Mouse (Mus musculus) thymus, adult 18-20 months (tissue): ENCODE results near the gene Scrn3.

Experiments used
- DNase-seq, 2 experiments: peaks; one replicate each; pipeline ENCODE4 v3.0.0; 2022; ENCODE audit warnings: mixed read lengths in 2 of 2

Scrn3 gene

DNA sequence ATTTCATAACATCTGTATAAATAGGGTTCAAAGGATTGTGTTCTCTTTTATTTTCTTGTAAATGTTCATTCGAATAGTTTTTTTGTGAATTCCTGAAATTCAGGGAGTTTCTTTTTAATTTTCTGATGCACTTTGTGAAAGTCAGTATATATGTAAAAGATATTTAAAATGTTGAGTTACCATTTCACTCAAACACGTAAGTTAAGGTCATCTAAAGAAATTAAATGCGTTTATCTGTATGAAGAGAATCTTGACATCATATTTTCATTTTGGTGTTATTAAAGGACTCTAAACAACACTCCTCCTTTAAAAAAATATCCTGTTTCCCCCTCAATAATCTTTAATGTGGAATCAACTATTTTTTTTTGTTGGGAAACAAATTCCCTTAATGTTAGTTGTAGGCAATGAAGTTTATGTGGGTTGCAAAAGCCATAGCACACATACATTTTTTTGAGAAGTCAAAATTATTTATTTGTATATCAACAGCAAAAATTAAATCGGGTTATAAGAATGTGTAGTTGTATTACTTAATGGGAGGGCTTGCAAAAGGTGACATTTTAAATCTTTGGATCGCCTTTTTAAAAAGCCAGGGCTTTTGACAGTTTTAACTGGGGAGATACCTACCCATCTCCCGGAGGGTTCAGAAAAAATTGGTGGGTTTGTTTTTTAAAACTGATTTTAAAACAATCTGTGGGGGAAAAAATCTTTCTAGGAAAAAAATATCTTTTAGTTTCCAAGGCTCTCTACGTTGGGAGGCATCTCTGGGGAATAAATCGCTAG, 37.0 kb upstream of the Scrn3 start:
- no peak for DNase-seq

DNA sequence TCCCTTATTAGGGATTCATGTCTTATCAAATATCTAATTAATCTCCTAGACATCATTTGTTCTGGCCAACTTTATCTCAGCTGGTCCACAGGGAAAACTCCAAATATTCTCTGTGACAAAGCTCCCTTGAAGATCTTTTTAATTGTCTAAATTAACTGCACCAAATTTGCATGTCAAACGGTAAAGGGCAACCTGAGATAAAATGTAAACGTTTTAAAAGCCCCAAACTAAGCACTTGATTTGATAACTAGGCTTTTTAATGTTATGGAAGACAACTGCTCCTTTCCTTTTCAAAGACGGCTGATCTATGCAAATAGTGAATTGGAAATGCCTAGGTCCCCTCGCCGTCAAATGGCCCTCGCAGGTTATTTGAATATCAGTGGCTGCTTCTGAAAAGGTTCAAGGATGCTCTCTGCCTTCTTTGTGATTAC, 36.2 kb upstream of the Scrn3 start:
- DNase-seq = no peak

DNA sequence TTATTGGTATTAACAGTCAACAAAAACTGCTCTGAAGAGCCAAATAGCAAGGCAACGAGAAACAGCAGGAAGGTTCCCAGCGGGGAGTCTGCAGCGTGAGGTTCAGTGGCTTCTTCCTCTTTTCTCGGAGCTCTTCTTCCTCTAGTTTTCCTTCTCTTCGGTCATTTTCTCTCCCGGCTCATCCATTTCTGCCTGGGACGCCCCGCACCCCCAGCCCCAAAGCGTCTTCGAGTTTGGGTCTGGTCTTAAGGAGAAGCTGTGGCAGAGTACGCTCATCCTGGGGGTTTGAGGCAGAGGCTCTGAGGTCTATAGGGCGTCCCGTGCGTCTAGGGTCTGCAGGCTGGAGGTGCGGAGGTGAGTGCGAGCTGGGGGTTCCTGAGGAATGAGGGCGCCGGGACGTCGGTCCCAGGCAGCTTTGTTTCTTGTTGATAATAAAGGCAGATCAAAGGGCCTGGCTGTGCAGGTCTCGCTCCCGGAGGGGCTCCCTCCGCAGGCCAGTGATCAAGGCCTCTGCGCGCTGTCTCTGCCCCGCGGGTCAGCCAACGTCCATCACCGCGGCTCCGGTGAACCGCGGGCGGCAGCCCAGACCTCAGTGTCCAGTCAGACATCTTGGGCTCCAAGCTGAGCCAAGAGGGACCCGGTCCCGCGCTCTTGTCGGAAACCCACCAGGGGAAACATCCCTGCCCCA, 35.2 kb upstream of the Scrn3 start:
- DNase-seq = no peak

DNA sequence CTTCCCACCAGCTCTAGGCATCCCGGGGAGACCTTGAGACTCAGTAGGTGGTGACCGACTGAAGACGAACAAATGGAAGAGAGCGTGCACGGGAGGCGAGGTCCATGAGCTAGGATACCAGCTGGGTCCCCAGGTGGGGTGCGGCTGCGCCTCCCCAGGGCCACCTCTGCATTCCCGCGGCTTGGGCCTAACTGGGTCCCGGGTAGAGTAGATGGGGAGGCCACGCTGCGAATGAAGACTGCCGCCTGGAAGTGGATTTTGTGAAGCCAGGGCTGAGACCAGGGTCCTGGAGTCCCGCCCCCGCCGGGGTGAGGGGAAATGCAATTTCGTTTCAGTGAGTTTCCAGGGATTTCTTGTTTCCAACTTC, 34.7 kb upstream of the Scrn3 start:
- DNase-seq = no peak

DNA sequence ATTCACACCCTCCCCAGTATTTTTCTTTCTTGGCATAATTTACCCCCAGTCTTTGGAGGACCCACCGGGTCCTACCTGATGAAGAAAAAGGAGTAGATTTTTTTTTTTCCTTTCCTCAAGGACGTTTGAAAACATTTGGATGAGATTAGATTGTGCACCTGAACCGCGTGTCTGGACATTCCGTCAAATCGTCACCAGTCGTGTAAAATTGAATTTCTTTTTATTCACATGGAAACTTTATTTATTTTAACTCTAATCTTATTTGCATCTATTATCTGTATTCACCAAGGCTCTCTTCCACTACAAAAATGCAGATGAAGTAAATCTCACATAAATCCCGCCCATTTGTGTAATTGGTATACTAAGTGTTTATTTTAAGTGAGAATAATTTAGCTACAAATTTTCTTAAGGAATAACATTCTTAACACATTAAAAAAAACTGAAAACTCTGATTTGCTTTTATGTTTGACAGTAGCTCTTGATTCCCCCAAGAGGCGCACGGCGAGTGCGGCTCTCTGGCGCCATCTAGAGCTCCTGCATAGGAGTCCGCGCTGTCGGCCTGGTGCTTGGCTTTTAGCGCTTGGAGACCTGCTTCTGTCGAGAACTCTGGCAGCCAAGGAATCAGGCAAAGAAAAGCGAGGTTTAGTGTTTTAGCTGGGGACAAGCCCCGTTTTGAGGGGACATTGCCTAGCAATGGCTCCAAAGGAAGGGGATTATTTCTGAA, 34.1 kb upstream of the Scrn3 start:
- DNase-seq = peak; percentile 68 to 71

DNA sequence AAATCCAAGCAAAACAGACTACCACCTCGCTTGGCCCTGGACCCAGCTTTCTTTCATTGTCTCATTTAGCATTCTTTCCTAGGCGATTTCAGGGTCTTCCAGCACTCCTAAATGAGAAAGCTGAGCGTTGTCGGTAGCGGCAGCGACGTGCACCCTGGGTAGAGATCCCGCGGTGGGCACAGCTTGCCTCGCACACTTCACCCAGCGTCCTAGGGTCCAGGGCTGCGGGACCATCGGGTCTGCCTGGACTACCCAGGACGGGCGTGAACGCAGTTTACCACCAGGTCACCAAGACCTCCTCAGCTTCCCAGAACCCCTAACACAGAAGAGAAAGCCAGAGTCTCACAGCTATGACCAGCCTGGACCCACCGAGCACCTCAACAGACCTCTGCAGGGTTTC, 33.5 kb upstream of the Scrn3 start:
- DNase-seq = no peak

DNA sequence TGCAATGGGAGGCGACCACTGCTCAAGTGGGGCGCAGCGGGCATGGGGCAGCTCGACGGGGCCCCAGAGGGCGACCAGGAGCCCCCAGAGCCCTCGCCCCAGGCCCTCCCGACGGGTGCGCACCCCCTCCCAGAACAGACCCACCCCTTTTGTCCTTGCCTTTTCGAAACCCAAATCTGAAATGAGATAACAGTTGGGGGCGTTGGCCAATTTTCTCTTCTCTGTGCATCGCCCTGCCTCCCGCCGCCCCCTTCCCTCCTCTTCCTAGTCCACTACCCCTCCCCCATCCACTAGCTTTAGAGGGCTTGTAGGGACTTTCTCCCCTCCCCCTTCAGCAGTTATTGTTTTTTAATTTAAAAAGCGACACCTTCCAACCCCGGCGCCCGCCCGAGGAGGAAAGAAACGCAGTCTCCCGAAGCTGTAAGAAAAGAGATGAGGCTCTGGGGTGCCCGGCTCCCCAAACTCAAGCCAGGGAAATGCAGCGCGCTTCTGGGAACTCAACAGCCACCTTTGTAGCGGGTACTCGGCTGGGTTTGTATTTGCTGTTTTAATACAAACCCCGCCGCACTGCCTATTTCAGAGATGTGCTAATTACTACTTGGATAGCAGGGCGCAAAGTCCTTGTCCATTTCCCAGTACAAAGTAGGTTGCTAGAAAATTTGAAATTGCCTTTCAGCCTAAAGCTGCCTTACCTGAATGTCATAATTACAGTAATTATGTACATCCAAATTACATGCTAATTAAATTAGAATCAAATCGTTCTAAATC, 32.9 kb upstream of the Scrn3 start:
- no peak for DNase-seq

DNA sequence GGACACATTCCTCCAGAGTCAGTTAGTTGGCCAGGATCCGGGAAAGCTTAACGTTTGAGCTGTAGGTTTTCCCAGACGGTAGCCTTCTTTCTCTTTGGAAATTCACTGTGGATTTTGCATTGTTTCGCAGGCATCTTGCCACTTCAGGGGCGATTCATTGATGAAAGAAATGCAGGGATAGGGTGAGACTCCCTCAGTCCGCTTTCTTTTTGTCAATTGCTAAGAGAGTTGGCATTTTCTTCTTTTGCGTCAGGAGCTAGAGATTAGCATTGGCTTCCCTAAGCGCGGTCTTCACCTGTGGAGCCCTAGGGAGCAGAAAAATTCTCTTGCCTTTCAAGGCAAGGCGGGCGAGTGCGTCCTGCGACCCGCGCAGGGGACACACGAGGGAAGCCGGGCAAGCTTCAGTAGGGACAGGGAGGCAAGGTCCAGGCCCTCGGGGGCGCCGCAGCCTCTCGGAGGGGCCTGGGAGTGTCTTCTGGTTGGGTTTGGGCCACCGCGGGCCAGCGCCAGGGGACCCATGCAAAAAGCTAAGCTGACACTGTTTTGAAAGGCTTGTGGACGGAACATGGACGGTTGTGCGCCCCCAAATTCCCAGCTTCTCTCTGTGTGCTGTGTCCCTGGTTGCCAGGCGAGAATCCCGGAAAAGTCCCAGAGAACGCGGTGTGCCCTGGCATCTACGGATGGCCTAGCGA, 31.9 kb upstream of the Scrn3 start:
- no peak for DNase-seq

DNA sequence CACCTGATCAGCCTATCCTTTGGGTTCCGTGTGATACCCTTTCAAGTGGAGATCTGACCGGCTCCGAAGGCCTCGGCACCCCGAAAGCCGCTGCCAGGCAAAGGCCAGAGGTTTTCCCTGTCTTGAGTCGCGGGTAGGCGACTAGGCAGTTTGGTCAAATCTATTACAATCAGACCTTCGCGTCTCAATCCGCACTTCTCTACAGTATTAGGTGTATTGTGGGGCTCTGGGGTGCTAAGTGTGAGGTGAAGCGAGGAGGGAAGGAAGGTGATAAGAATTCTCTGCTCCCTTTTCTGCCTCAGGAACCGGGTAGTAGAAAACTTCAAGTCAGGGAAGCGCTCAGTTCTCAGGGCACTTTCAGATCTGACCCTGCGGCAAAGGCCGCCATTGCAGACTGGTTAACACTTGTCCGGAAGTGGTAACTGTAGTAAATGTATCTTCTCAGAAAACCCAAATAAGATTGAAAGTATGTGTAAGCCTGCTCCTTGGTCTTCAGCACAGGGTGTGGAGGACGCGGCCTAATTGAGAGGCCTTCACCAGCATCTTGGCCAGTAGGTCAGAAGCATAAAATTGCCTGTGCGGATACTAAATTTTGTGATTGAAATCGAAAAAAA, 31.2 kb upstream of the Scrn3 start:
- no peak for DNase-seq

DNA sequence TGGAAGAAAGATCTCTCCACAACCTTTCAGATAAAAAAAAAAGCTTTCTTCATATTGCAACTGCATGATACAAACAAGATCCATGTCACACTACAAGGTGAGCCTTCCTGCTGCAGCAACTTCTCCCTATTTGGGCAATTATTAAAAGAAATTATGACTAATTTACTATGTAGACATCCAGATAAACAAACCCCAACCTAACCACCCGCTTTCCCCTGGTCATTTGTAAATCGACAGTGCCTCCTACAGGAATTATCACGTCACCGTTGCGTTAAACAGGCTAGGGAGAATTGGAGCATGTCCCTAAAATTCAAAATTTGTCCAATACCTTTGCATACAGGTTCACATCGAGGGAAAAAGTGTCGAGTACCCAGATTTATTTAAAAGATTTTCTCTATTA, 30.7 kb upstream of the Scrn3 start:
- no peak for DNase-seq

DNA sequence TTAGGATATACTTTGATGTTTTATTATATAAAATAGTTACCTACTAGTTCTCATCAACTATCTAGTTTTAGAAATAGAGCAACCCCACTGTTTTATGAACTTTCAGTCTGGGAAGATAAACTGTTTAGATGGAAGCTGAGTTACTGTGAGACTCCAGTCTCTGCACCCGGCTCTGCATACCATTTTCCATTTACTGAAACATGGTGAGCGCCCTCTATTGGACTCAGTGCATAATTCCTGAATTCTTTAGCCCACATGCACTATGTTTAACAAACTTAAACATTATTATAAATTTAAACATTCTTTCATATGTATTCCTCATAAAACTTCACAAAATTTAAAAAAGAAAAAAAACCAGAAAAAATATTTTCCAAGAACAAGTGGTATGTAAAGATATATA, 26.8 kb upstream of the Scrn3 start:
- no peak for DNase-seq

DNA sequence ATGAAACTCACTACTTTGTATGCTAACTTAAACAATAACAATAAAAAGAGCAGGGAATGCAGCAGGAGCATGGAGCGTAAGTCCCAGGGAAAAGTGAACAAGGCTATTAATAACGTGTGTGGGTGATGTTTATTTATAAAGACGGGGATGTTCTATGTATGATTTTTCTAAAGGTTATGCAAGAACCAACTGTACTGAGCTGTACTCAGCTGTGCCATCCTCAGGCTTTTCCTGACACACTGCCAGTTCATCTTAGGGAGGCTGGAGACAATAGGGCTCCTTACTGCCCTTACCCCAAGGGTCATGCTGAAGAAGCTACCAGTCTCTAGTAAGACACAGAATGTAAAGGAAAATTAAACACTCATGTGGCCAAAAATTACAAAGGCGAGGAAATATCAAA, 21.3 kb upstream of the Scrn3 start:
- no peak for DNase-seq

DNA sequence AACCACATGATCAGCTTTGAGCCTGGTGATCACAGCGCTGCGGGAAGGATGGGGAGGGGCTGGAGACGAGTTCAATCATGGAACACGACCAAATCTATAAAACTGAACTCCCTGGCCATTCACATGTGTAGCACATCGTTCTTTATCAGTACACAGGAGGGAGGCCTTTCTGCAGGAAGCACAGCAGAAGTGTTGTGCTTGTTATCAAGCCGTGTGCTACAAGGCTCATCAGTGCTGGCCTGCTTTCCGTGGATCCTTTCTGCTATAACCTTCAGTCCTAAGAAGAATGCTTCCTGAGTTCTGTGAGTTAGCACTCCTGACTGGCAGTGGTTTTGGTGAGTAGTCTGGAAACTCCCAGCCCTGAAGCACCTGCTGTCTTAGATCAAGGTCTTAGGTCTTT, 17.4 kb upstream of the Scrn3 start:
- no peak for DNase-seq

DNA sequence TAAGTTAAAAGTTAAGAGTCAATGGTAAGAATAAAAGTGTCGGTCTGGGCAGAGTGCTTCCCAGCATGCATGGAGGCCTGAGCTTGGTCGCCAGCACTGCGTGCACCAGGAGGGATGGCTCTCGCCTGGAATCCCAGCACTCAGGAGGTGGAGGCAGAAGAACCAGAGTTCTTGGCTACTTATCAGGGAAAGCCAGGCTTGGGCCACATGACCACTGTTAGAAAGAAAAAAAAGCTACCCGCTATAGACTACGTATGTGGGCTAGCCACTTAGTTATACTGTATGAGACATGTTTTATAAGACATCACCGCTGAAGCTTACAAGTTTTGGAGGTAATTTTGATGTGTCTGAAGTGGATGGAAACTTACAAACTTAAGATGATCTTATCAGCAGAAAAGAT, 14.2 kb upstream of the Scrn3 start:
- no peak for DNase-seq

DNA sequence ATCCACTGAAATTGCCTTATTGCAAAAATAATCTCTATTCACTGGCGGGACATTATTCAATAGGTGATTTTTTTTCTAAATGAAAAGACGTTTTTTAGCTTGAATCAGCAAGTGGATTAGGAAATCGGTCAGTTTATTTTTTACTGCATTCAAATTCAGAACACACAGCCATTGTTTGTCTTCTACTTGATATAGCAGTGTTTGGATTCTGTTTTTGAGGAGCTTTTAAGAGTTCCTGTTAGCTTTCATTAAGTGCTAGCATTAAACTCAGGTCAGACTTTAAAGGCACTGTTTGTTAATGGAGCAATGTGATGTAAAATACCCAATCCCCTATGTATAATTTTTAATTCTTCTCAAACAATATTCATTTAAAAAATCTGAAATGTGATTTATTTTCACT, 13.6 kb upstream of the Scrn3 start:
- DNase-seq = no peak

DNA sequence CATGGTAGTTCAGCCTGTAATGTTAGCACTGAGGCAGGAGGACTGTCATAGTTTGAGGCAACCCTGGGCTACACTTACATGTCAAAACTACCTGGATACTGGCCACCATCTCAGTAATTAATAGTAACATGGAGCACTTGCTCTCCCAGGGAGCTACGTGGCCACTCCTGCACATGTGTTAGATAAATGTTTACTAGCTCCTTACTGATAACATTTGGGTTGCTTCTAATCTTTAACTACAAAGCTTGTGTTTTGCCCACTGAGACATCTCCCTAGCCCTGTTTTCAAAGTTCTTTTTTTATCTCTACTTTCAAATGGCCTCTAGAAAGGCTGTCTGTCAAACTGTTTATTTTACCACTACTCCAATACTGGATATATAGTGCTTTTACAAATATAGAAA, 10.4 kb upstream of the Scrn3 start:
- DNase-seq = no peak

DNA sequence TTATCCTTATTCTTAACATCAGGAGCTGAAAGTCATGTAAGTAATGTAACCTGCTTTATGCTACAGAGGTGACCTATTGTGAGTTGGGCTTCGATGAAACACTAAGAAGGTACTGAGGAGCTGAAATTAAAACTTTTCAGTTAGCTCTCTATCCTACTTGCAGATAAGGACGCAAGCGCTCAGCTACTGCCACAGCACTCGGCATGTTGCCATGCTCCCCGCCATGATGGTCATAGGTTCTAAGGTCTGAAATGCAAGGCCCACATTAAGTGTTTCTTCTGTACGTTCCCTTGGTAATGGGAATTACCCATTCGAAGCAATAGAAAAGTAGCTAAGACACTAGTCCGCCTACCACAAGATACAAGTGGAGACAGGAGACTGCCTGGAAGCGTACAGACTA, 9.7 kb upstream of the Scrn3 start:
- DNase-seq = no peak

DNA sequence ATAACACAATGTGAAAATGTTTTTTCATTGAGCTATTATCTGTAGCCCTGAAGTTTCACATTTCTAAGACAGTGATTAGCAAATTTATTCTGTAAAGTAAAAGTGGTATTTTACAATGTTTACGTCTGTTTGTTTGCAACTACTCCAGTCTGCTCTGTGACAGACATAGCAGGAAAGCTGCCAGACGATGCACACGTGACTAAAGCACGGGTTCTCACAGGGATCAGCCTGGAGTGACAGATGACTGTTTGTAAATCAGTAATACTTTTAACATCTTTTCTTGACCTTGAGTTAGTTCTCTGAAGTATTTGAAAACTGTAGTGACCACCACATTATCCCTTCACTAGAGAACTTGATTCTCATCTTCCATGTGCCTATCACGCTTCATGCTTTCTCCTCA, 7.9 kb upstream of the Scrn3 start:
- DNase-seq = no peak

DNA sequence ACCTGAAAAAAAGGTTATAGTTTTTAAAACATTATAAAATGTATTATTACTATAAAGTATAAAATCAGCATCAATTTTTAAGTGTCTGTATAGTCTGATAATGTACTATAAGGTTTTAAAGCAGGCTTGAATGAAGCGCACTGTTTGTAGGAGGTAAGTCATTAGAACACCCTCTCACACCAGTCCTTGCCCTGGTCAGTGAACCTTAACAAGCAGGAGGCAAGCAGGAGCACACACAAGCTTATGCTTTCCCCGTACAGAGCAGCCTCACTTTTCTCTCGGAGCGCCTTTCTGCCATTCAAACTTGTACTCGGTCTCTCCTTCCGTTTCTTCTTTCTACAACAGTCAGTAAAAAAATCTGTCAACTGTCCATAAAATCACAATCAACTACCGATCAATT, 6.4 kb upstream of the Scrn3 start:
- DNase-seq = no peak

DNA sequence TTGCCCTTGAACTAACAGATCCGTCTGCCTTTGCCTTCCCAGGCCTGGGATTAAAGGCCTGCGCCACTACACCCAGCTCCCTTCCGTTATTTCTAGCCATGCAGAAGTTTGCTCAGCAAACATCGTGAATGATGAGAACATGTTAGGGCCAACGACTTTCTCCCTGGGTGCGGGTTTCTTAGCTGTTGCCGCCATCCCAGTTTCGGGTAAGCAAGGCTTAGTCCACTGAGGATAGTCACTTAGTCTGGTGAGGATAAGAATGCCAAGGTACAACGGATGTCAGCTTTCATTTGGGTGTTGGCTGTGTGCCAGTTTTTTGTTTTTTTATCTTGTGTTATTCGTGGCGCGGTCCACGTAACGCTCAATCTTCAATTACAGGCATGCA, 708 bp downstream of the Scrn3 start:
- peak; percentile 10 to 20 for DNase-seq

DNA sequence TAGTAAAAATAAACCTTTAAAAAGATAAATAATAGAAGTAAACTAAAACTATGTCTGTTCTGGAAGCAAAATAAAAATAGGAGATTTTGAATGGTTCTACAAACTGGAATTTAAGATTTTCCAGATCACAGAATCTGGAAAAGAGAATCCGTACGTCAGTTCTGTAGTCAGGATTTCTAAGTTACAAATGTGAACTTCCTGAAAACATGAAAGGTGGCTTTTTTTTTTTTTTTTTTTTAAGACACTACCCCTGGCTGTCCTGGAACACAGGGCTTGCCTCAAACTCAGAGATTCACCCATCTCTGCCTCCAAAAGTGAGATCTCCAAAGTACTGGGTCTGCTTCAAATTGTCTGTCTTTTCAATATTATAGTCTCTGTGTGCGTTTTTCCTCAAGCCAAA, 1.9 kb downstream of the Scrn3 start:
- no peak for DNase-seq

DNA sequence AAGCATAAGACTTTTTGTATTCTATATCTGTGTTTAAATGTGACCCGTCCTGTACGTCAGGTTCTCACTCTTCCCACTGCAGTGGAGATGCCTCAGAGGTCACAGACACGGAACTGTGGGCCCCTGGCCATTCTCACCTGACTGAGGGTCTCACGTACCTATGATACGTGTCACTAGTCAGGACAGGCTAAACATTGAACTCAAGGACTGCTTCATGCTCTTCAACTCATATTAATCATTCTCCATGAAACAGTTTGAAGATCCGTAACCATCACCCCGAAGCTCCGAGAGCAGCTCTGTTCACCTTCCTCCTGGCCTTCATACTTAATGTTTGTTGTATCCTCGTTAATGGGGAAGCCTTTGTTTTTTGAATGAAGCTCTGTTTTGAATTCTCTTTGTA, 5.0 kb downstream of the Scrn3 start:
- DNase-seq = no peak
